Mouse (Mus musculus): ENCODE data around the gene Cdk14. TPM values are rescaled to one million over a fixed set of nuclear protein-coding genes. Genes with fewer than 3 reads are reported as not detected.

Gene Cdk14
- total RNA-seq, 2 experiments from 2014 or later: 10.0 to 10.6 TPM

DNA sequence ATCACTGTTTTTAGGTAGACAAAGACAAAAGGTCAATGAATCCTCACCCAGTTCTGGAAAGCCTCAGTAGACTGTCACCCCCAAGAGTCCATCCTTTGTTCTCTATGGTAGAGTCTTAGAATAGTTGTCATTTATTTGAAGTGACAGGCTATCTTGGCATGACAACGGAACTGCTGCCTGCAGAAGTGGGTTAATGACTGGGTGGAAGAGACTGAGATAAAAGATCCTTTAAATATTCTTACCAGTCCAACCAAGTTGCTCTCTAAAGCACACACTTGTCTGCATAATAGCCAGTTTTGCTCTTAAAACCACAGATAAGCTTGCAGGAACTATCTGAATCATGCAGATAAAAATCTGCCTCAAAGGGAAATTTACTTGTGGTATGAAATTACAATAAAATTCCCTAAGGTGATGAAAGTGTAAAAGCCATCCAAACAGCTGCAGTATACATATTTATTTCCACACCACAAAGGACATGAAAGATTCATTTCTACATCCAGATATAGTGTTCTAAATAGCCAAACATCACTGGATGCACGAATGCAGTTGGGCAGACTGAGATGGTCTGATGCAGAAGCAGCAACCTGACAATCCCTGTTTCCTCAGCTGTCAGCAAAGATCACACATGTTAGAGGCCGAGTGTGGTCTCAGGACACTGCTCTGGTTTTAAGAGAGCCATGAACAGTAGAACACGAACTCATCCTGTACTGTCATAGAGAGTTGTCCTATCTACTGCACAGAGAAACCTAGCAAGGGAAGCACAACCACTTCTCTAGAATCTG, 363.8 kb downstream of the Cdk14 start:
- DNase-seq: no peak

DNA sequence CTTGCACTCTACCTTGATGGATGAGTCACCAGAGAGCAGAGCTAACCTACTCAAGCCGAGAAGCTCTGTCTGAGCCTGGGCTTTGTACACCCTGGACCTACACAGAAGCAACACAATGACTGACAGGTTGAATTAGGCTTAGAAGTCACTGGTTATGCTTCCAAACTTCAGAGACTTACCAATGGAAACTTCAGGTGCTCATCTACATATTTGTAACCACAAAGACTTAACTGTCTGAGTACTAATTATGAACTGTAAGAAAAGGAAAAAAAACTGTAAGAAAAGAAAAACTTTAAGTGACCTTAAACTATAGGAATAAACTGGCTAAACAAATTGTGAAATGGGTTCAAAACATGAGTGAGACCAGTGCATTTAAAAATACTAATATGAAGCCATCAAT, 364.6 kb downstream of the Cdk14 start:
- DNase-seq: no peak

DNA sequence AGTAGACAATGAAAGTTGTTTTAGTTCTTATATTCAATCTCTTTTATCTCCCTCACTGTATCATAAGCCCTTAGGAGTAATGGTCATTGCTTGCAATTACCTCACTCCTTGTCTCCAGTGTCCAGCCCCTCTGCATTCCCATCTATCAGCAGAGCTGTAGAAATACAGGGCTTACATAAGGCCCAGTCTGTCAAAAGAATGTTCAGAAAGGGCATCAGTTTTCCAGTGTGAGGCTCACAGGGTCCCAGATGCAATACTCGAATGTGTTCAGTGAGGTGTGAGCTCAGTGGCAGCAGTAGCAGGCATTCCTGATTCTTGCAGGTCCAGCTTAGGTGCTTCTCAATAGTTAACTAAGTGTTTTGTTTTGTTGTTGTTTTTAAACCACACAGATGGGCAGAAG, 365.8 kb downstream of the Cdk14 start:
- no peak for DNase-seq

DNA sequence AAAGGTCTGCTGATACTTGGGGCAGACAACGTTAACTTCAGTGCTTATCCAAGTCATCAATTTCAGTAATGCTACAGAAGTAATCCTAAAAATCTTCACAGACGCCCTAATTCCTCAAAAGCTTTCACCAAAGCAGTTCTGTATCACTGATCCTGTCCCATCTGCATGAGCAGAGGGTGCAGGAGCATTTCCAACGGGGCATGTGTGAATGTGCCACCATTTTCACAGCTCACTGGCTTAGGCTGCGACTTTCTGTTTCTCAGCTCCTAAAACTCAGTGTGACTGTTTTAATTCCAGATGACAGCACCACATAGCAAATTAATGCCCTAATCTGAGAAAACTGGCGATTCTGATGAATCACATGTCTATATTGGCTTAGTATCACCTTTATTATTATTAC, 375.8 kb downstream of the Cdk14 start:
- no peak for DNase-seq

DNA sequence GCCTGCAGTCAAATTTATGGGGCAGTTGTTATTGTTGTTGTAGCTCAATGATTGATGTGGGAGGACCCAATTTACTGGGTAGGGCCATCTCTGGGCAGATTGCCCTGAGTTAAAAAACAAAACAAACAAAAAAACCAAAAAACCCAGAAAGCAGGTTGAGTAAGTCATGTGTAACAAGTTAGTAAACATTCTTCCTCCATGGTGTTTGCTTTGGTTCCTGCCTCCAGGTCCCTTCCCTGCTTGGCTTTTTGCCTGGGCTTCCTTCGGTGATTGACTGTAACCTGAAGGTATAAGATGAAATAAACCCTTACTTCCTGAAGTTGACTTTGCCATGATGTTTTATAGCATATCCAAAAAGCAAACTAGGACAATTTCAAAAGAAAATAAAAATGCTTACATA, 377.4 kb downstream of the Cdk14 start:
- no peak for DNase-seq

DNA sequence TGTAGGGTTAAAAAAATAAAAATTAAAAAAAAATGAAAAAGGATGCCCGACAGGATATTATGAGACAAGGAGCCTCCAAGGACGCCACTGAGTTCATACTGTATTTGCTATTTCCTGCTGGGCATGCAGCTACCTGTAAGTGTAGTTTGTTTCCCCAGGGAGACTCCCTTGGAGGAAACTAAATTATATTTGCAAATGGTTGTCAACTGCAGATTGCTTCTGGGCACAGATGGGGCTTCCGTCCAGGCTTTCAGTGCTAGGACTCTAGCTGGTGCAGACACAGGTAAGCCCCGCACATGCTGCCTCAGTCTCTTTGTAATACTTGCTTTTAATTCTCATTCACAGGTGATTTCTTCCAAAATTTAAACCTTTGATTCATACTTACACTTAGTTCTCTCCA, 378.6 kb downstream of the Cdk14 start:
- DNase-seq: no peak

DNA sequence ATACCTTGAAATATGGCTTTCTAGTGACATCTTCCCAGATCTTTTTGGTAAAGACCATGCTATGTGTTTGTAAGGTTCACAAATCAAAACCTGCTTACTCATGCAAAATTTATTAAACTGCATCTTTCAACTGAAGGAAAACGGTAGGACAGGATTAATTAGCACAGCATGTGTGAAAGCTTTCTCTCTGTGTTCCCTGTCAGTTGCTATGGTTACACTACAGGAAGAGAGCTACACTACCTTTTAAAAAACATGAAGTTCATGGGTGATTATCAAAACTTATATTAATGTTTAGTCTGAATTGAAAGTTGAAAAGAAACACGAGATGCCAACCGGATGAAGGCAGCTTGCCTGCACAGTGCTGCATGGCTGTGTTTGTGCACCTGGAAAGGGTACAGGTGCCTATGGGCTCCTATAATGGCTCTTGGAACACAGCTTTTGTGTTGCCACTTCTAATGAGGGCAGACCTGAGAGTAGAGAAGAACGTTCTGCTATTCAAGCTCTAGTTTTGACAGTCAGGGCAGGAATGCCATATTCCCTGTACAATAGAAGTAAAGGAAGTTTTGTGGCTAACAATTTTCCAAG, 380.3 kb downstream of the Cdk14 start:
- DNase-seq: no peak

DNA sequence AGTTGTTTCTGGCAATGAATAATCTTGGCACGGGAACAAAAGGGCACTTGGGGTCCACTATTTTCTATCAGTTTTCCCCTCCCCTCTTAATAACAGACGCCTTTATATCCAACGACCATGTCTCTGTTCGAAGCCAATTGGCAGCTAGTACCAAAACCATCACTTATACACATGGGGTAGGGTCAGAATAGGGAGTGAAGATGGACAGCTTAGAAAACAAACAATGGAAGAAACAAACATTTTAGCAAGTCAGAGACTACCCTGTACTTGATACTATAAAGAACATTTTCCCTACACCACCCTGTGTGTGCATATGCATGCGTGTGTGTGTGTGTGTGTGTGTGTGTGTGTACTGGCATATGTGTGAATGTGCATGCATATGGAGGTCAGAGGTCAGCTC, 386.7 kb downstream of the Cdk14 start:
- DNase-seq: no peak

DNA sequence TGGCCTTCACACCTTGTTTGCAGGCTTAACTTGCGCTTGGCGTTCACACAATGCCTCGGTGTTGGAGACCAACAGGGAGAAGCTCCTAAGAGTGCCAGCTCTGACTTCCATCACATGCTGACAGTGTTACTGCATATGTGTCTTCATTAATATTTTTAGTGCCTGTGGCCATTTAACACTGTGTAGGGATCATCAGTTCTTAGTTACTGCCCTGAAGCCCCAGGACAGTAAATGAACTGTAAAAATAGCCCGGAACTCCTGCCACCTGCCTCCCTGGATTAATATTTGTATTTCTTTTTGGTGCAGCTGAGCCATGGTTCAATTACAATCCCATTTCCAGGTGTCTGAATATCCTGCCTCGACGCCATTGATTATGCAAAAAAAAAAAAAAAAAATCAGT, 387.3 kb downstream of the Cdk14 start:
- no peak for DNase-seq

DNA sequence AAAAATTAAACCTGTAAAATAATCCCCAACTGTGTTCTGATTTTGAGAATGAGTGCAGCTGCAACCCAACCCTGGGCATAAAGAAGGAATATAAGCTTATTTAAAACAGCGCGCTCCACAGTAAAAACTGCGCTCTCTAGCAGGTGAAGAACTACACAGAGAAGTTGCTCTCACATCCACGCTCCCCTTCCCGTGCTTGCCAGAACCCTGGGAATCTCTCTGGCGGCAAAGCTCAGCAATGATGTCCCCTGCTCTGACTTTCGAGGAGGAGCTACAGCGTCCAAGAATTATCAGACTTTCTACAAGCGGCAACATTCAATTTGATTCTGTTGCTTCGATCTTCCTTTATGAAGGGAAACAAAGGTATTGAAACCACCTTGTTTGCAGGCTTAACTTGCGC, 387.7 kb downstream of the Cdk14 start:
- DNase-seq: no peak

DNA sequence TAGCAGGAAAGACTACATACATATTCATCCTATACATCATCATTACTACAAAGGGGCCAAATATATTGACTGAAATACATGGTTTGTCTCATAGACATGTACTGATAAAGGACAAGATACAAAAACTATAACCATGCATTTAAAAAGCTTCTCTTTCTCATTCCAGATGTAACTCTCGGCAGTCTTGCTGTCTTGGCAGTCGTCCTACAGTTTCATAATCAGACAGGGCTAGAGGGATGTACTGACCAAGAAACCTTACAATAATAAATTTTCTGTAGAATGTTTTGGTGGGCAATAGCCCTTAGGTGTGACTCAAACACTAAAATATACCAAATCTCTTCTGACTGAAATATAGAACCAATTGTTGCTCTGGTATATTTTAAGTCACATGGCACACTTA, 389.7 kb downstream of the Cdk14 start:
- no peak for DNase-seq

DNA sequence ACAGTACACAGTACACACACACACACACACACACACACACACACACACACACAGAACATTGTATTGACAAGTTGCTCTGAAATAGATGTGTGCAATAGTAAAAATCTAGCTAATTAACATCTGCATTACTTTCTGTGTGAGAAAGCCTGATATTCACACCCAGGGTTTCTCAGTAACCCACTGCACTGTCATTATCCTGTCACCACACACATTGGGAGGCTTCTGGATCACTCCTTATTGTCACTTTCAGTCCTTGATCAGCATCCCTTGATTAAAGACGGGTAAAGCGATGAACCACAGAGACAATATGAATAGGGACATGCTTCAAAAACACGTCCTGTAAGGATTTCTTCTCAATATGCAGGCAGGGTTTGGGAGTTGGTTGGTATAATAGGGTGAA, 401.2 kb downstream of the Cdk14 start:
- DNase-seq: no peak

DNA sequence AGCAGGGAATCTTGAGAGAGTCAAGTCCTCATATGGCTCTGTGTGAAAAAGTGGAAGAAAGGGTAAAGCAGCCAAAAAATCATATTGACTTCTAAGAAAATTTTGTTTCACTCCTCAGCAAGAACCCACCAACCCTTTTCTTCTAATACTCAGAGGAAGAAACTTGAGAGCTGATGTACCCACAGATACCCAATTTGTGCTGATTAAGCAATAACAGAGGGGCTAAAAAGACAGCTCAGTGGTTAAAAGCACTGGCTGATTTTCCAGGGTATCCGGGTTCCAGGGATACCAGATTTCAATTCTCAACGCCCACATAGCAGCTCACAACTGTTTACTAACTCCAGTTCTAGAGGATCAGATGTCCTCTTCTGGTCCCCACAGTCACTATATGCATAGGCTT, 401.9 kb downstream of the Cdk14 start:
- DNase-seq: no peak

DNA sequence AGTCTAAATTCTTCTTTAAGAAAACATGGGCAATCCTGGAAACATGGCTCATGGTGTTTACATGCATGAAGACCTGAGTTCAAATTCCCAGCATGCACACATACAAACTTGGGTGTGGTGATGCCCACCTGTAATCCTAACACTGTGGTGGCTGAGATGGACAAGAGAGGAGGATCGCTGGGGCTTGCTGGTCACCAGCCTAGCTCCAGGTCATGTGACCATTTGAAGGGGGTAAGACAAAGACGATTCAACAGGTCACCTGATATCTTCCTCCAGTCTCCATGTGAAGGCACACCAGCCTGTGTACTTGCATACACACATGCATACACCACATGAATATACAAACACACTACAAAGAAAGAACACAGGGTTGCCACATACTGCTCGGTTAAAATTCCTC, 406.3 kb downstream of the Cdk14 start:
- DNase-seq: no peak

DNA sequence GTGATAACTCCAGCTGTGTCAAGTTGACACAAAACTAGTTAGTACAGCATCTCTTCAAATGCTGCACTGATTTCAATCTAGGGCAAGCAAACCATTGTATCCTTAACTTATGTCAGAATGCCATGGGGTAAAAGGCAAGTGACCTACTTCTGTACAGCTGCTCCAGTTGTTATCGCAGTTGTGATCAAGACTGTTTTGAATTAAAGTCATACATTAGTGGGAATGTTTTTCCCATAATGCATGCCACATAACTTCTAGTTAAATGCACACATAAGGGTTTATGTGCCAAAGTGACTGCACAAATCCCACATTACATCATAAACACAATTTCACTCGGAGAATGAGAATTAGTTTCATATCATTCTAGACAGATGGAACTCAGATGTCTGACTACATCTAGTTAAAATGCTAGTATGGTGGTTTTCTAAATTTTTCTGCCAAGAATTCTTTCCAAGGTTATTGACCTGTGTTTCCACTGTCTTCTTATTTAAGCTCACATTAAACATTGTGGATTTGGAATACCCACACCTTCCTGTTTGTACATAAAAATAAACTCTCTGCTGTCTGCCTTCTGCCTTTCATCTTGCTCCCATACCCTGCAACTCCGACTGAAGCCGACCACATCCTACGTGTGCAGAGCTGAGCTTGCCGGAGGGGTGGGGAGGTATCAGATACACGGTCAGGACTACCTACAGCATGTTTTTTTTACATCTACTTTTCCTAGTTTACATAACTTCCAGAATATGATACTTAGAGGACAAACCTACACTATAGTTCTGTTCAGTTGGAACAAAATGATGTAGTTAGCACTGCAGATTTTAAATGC, 407.4 kb downstream of the Cdk14 start:
- no peak for DNase-seq

DNA sequence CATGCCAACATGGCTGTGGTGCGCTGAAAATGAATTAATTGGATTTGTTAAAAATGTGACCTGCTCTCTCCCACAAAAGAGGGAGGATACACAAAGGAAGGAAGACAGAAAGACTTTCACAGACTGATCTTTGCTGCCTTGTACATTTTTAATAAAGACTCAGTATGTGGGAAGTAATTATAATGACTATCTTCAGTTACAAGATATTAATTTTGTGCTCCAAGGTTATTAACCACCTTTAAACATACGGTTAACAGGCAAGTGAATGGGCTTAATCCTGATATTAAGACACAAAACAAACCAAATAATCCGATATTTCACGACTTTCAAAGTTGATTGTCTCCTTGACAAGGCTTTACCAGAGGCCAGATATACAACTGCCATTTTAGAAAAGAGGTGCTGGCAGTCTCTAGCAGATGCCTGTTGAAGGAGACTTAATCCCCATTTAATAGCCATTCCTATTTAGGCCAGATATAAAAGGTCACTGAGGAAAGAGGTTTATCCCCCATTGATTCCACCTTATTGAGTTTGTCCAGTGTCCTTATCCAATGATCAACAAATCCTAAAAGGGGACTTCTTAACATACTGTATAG, 411.9 kb downstream of the Cdk14 start:
- DNase-seq: no peak

DNA sequence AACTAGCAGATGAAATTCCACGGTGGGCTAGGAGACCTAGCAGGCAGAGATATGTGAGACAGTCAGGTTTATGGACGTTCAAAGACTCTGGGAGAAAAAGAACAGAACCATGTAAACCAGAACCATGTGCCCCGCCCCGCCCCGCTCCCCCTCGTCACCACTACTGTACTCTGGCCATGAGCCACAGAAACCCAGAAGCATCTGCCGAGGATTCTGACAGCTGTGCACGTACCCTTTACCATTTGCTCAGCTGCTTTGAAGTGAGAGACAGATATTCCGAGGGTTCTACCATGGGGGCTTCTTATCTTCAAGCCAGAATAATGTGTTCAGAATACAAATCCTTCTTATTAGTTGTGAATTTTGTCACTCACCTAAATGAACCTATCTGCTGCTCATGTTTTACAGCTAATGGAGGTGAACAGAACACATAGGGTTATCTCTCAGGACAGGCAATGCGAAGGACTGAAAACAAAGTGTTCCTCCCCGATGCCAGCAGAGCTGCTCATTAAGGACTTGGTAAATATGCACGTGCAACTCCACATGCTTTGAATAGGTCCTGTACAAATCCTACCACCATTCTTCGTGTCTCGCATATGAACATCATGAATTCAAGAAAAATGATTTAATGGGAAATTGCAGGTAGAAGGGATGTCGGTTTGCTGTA, 412.5 kb downstream of the Cdk14 start:
- no peak for DNase-seq

DNA sequence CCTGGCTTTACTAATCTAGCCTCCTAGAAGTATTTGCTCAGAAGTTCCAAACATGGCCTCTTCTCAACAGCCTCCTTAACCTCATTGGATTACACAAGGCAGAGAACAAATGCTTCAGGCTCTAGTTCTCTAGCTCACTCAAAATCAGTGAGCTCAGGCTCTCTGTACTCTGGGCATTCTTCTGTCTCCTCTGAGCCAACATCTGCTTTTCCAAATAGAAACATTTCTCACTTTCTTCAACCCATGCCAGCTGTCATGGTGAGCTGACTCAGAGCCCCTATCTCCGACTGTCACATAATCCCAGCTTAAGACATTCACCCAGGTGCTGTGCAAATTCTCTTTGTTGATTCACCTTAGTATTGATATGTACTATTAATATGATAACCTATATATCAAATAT, 414.5 kb downstream of the Cdk14 start:
- DNase-seq: no peak

DNA sequence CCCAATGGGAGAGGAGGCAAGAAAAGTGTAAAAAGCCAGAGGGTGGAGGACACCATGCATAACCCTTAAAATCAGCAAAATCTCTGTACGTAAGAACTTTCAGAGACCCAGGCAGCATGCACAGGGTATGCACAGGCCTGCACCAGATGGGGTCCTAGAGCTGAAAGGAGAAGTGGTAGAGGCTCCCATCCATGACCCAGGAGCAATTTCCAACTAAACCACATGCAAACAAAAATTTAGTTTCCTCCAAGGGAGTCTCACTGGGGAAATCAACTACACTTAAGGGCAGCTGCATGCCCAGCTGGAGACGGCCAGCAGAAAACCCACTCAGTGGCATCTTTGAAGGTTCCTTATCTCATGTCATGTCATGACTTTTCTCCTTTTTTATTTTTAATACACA, 415.4 kb downstream of the Cdk14 start:
- DNase-seq: no peak

DNA sequence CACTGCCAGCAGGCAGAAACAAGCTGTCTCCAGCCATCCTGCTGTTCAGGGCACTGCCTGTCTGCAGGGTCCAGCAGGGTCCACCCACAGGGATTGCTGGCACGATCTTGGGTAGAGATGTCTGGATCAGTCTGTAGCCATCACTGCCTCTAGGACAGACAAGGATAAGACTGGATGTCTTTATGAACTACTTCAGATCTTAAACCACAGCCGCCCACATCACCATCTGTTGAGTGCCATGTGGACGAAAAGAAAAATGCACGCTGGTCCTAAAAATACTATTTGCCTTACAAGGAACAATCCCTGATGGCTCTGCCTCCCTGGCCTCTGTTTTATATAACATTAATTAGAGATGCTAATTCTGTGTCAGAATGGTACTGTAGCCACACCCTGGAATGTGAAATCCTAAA, 426.9 kb downstream of the Cdk14 start:
- DNase-seq: no peak

DNA sequence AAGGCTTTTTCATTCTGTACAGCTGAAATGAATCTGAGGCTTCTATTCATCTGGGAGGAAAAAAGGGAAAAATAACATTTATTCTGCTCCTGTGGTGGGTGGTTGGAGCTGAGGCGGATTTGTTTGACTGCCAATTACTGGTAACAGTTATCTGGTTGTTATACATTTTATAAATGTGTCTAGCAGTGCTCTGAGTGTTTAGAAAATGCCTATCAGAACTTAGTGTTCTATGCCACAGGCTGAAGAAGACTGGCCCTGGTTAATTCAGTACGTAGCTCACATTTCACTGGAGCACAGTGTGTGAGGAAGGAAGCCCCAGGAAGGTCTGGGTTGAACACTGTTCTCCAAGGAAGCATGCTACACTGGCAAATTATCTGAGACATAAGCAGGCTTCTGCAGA, 429.1 kb downstream of the Cdk14 start:
- no peak for DNase-seq

DNA sequence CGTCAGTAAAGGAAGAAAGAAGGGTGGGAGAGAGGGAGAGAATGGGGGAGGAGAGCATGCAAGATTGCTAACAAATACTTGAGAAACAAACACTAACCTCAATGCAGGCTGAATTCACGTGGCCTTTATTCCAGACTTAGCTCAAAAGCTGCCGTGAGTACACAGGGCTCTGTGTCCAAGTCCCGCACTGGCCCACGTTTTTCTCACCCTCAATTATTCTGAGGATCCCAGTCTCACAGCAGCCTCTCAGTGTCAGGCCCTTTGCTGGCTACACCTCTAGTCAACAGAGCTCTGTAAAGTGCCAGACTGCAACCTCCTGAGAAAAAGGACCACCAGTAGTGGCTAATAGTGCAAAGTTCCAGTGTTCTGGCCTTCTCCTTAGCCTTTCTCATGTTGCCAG, 429.9 kb downstream of the Cdk14 start:
- DNase-seq: no peak

Data from adrenal gland, postnatal 36 days (tissue).